Mouse (Mus musculus) bone marrow, adult 2 months (tissue): ENCODE measurements around the gene Slc1a1. TPM values are rescaled to one million over a fixed set of nuclear protein-coding genes. Genes with fewer than 3 reads are reported as not detected.

Experiments
- H3K27ac ChIP-seq: fragments of 200-500 bp; 2 replicates; pipeline ENCODE4 v1.5.1; 2012; ENCODE audit warnings: low read depth, mild to moderate bottlenecking, control low read depth, inconsistent platforms, low read length; ENCODE audit not compliant: control insufficient read depth, poor library complexity, insufficient read depth
- H3K4me1 ChIP-seq: fragments of 200-500 bp; 2 replicates; pipeline ENCODE4 v1.6.1; 2011; ENCODE audit warnings: low read length; ENCODE audit not compliant: control insufficient read depth, insufficient read depth
- H3K4me3 ChIP-seq: fragments of 200-500 bp; replicated peaks from 2 replicates; pipeline ENCODE3; 2011; ENCODE audit warnings: mild to moderate bottlenecking, low read depth, low read length, control low read depth; ENCODE audit not compliant: control insufficient read depth
- CTCF ChIP-seq: fragments of 200-500 bp; IDR thresholded peaks from 2 replicates; pipeline ENCODE4 v1.5.1; 2011; ENCODE audit warnings: low read length, control low read depth; ENCODE audit not compliant: control insufficient read depth, insufficient read depth
- POLR2A ChIP-seq: fragments of 200-500 bp; IDR thresholded peaks from 2 replicates; pipeline ENCODE4 v1.6.1; 2011; ENCODE audit warnings: low read depth, mild to moderate bottlenecking, control low read depth, low read length, borderline replicate concordance; ENCODE audit not compliant: control insufficient read depth
- WGBS: fragments of 180-500 bp; shearing (Covaris S2); methylation state at CpG from one replicate; pipeline ENCODE4 v1.1.7; 2018; 5-methylcytosine and 5-hydroxymethylcytosine counted together
- polyA plus RNA-seq: library from polyadenylated mRNA; stranded (reverse); fragments of >200 nt; gene quantifications from 2 replicates; pipeline ENCODE4 v1.2.4, GENCODE M21; 2011; ENCODE audit warnings: low replicate concordance; ENCODE audit not compliant: missing spikeins, insufficient read depth, insufficient read length

Gene Slc1a1
- polyA plus RNA-seq, 1 experiment, result 1.9 TPM

DNA sequence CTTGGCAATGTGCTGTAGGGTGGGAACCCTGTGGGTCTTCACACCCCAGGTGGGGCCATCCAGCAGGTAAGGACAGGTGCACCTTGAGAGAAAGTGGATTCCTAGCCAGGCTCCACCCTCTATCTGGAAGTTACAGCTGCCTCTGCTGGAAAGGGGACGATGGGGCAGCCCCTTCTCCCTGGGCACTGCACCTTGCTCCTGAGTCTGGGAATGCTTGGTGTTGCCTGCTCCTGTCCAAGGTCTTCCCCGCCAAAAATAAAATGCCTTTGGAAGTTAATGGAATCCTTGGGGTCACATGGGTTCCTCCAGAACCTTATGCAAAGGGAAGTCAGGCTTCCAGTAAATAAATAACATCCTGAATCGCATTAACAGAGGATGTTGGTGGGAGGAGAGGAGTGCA, 1.3 kb downstream of the Slc1a1 start:
- Histone ChIP-seq H3K4me1 (no peaks in the 10 kb centered on the region; the same call in 1 of the 2 replicates), H3K27ac (no peak overlapping the region), H3K4me3 (no peak overlapping the region)
- TF ChIP-seq POLR2A, result no peak
- TF ChIP-seq CTCF, result no peak
- 59% methylated on average over 3 of the region's 3 CpGs for WGBS

DNA sequence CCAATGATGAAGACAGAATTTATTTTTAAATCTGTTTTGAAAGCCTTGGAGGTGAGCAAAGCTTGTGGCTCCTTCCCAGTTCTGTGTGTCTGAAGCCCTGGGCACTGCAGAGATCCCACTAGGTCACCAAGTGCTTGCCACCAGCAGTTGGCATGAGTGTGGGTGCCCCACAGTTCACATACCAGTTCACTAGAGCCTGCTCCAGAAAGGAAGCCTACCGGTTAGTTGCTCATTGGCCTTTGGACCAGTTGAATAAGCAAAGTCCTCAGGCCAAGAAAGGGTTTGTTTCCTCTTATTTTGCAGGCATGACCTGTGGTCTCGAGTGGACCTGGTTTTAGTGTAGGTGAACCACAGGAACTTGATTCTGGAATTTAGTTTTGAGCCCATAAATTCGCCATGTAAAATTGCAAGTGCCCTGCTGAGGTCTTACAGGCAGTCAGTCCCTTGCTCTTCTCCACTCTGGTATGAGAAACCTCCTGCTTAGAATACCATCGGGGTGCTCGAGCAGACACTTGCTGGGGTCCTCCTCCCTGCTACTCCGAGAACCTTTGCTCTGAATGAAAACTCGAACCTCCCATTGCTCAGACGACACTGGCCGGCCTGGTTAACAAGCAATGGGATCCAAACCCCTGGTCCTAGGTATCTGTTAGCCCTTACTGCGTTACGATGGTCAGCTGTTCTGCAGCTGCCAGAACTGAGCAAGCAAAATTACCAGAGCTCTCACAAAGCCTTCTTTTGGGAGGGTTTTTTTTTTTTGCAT, 2.0 kb downstream of the Slc1a1 start:
- H3K27ac ChIP-seq, result no peak overlapping the region
- 75% methylated on average over 11 of the region's 11 CpGs for WGBS
- no peak overlapping the region for H3K4me3 ChIP-seq
- no peaks in the 10 kb centered on the region; the same call in 1 of the 2 replicates for H3K4me1 ChIP-seq
- TF ChIP-seq CTCF, result no peak

DNA sequence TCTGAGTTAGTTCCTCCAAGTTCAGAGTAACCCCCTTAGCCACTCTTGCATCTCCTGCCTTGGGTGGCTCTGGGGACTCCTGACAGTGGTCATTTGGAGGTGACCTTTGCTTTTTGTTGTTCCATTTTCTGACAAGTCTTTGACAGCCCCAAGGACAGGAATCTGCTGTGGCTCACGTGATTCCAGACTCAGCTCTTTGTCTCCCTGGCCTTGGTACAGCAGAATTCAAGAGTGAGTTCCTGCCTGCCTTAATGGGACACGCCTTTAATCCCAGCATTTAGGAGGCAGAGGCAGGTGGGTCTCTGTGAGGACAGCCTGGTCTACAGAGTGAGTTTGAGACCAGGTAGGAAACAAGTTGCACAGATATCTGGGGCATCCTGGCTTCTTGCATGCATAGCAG, 3.9 kb downstream of the Slc1a1 start:
- TF ChIP-seq CTCF (no peak), POLR2A (no peak)
- Histone ChIP-seq H3K4me1 (no peaks in the 10 kb centered on the region; the same call in 1 of the 2 replicates), H3K4me3 (no peak overlapping the region), H3K27ac (no peak overlapping the region)
- 59% methylated on average over 2 of the region's 2 CpGs for WGBS

DNA sequence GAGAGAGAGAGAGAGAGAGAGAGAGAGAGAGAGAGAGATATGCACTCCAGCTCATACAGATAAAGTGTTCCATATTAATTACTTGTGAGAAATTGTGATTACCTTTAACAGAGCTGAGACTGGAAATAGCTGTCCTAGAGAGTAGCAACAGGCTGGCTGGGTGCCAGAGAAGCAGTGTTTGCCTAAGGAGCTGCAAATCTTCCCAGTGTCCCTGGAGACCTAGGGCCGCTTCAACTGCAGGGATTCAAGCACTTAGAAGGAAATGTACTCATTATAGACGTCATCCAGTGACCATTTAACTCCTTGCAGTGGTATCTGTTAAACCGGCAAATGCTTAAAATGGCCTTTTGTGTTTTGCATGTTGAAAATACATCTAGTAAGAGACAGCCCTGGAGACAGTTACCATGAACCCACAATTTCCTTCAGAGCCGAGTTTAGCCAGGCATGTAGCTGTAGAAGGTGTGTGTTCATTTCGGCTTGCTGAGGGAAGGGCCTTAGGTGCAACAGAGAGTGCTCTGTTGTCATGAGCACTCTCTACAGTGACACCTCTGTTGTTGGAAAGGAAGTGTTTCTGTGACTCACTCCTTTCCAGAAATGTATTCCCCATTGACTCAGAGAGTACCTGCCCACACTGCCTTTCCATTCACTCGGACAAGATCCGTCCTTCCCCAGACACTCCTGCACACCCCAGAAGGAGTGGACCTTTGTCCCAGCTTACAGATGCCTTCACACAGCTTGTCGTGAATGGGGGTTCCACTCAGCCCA, 10.3 kb downstream of the Slc1a1 start:
- WGBS, result 77% methylated on average over 8 of the region's 8 CpGs
- TF ChIP-seq POLR2A (no peak), CTCF (no peak)
- H3K4me3 ChIP-seq, result no peak overlapping the region
- no peaks in the 10 kb centered on the region for H3K4me1 ChIP-seq
- no peak overlapping the region for H3K27ac ChIP-seq

DNA sequence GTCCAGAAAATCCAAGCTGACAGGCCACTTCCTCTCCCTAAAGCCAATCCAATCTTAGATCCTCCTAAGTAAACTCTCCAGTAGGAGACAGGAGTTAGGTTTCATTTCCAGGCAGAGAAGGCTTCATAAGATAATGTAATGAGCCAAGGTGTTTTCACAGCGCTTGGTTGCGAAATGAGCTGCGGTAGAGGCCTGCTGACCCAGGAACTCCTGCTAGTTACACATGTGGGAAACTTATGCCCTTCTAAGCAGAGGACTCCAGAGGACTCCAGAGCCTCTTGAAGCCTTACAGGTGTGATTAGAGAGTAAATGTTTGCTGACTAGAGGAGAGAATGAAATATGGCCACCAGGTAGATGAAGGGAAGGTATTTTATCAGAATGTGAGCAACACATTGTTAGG, 15.7 kb downstream of the Slc1a1 start:
- Histone ChIP-seq H3K4me3 (no peak overlapping the region), H3K4me1 (no peaks in the 10 kb centered on the region), H3K27ac (no peak overlapping the region)
- 77% methylated on average over 3 of the region's 3 CpGs for WGBS
- no peak for TF ChIP-seq POLR2A
- TF ChIP-seq CTCF, result no peak

DNA sequence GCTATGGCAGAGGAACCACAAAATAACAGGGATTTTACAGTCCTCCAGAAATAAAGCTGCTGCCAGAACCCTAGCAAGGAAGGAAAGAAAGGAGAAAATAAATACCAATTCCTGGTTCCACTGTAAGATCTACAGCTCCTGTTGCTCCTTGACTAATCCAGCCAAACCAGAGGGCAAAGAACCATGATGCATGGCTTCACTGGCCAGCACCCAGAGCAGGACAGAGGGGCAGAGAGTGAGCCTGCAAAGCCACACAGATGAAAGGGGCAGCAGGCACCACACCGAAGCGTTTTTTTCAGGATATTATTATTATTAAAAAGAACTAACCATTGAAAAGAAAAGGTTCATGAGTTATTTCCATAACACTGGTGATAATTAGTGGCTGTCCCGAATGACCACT, 17.2 kb downstream of the Slc1a1 start:
- TF ChIP-seq CTCF (no peak), POLR2A (no peak)
- Histone ChIP-seq H3K4me3 (no peak overlapping the region), H3K4me1 (no peaks in the 10 kb centered on the region), H3K27ac (no peak overlapping the region)
- WGBS, result 72% methylated on average over 3 of the region's 3 CpGs

DNA sequence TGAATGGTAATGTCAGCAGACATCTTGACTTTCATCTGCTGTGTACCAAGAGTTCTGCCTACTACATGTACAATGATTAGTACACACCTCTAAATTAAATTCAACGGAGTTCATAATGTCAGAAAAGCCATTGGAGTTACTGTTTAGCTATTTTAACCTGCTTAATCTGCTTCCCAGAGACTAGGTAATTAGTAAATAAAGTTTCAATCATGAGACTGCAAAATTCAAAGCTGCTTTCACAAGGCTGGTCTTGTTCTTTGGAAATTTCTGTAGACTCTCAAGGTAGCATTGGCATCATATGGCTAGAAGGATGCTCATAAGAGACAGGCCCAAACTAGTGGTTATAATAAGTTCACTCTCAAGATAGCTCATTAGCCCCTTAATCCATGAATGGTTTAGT, 20.0 kb downstream of the Slc1a1 start:
- H3K4me1 ChIP-seq, result no peaks in the 10 kb centered on the region
- H3K27ac ChIP-seq, result no peak overlapping the region
- TF ChIP-seq CTCF, result no peak
- TF ChIP-seq POLR2A, result no peak
- WGBS, result 56% methylated on average over 1 of the region's 1 CpGs
- H3K4me3 ChIP-seq, result no peak overlapping the region

DNA sequence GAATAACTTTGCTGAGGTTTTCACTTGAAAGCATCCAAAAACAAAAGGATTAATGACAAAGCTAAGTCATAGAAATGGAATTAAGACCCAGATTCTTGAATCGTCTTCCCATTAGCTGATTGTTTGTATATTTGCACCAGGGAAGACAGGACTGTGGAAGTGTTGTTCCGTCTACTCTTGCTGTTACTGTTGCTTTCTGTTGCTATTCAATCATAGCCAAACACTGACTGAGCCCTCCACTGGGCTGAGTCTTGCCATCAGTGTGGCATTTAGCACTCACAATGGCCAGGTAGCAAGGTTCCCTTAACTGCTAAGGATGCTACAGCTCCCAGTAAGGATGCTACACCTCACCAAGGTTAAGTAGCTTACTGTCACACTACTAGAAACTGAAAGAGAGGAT, 25.4 kb downstream of the Slc1a1 start:
- WGBS, result 77% methylated on average over 2 of the region's 2 CpGs
- Histone ChIP-seq H3K27ac (no peak overlapping the region), H3K4me1 (no peaks in the 10 kb centered on the region), H3K4me3 (no peak overlapping the region)
- no peak for TF ChIP-seq CTCF
